Mouse (Mus musculus) megakaryocyte, embryonic 14.5 days (primary cell): ENCODE data around the gene Rack1. TPM values are rescaled to one million over a fixed set of nuclear protein-coding genes. Genes with fewer than 3 reads are reported as not detected.

Experiments
- H3K27me3 ChIP-seq: replicated peaks from 2 replicates; pipeline ENCODE3; 2012; ENCODE audit warnings: inconsistent platforms
- H3K36me3 ChIP-seq: replicated peaks from 2 replicates; pipeline ENCODE3; 2012; ENCODE audit warnings: low read length, inconsistent platforms, mixed read lengths
- H3K4me1 ChIP-seq: 2 replicates; pipeline ENCODE4 v1.6.1; 2012; ENCODE audit warnings: inconsistent platforms
- H3K4me3 ChIP-seq: replicated peaks from 2 replicates; pipeline ENCODE3; 2012; ENCODE audit warnings: moderate library complexity, mild to moderate bottlenecking, inconsistent platforms
- H3K9me3 ChIP-seq: 2 replicates; pipeline ENCODE4 v1.6.1; 2012; ENCODE audit warnings: inconsistent platforms
- FLI1 ChIP-seq: IDR thresholded peaks from 2 replicates; pipeline ENCODE4 v1.6.1; 2012; ENCODE audit warnings: low read length, inconsistent platforms, mixed read lengths
- GATA1 ChIP-seq: IDR thresholded peaks from 3 replicates; pipeline ENCODE4 v1.6.1; 2012; ENCODE audit warnings: mixed read lengths, low read length, inconsistent platforms, borderline replicate concordance
- polyA plus RNA-seq: library from polyadenylated mRNA; stranded (reverse); fragments of >175 nt; gene quantifications from 2 replicates; pipeline ENCODE4 v1.2.3, GENCODE M21; 2012; ENCODE audit warnings: low replicate concordance; ENCODE audit not compliant: insufficient read depth

Gene Rack1
- polyA plus RNA-seq, 1 experiment, result 2,725 TPM

DNA sequence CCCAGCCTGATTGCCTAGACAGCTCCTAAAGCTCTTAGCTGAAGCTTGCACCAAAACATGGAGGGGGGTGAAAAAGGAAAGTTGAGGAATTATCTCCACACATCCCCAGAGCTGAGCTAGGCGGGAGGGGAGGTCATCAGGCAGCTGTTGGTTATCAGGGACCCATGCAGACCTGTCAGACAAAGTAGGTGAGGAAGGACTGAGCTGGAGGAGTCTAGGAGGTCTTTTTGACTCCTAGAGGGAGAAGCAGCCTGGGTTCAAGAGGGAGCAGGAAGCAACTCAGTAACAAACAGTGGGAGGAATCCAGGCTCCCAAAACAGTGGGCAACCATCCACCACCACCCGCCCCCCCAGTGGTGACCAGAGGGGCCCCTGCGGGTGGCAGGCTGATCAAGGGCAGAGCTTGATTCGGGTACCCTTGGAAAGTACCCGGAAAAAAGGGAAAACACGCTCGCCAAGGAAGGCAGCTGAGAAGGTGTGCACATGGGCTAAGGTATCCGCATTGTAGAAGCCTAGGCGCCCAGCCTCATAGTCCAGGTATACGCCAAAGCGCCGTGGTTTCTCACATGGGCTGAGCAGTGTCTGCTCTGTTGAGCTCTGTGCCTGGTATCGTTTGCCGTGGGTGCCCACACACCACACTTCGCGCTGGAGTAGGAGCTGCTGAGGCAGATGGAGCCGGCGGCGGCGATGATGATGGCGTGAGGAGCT, 6.9 kb downstream of the Rack1 start:
- Histone ChIP-seq H3K4me1 (peaks cover 69% of the 10 kb centered on the region), H3K27me3 (no peaks in the 10 kb centered on the region), H3K36me3 (peaks cover 99% of the 10 kb centered on the region), H3K4me3 (no peak overlapping the region), H3K9me3 (no peaks in the 10 kb centered on the region)
- no peak for TF ChIP-seq FLI1
- TF ChIP-seq GATA1, result no peak

DNA sequence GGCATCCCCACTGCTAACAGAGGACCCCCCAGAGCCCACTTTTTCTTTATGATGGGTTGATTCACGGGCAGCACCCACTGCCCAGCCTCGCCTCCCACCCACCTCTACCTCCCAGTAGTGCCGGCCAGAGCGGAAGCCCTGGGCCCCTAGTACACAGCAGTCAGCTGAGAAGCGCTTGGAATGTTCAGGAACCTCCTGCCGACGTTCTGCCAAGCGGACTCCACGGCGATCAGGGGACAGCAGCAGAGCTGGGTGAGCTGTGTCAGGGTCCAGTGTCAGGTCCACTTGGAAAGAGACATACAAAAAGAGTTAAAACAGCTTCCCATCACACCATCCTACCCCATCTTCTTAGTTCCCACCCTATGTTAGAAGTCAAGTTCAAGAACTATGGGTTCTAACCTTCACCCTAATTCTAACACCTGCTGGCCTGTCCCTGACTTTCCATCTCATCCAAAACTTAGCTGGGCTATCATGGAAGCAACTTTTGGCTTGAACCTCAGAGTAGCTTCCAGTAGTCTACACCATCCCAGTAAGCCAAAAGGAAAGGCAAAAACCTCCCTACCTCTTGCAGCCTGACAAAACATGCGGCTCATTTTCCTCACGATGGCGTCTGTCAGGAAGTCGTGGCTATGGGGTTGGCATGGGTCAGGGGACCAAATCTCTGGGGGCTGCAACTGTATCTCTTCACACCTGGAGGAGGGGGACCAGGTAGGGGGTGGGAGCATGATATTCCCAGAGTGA, 7.6 kb downstream of the Rack1 start:
- Histone ChIP-seq H3K9me3 (no peaks in the 10 kb centered on the region), H3K27me3 (no peaks in the 10 kb centered on the region), H3K4me1 (peaks cover 68% of the 10 kb centered on the region), H3K4me3 (no peak overlapping the region), H3K36me3 (peaks cover 99% of the 10 kb centered on the region)
- TF ChIP-seq FLI1 (no peak), GATA1 (no peak)

DNA sequence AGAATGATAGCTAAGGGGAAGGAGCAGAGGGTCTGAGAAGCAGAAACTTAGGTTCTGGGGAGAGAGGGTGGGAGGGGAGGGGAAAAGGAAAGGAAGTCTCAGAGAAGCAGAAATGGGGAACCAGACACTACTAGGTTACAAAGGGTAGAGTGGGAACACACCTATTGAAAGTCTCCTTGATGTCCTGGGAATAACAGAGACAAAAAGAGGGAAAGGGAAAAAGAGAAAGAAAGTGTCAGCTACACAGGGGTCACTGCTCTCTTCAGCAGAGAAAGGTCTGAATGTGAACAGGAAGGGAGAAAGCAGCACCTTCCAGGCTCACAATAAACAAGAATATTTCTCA, 8.1 kb downstream of the Rack1 start:
- TF ChIP-seq GATA1 (no peak), FLI1 (no peak)
- H3K4me3 ChIP-seq, result no peak overlapping the region
- H3K27me3 ChIP-seq, result no peaks in the 10 kb centered on the region
- peaks cover 66% of the 10 kb centered on the region for H3K4me1 ChIP-seq
- H3K36me3 ChIP-seq, result peaks cover 99% of the 10 kb centered on the region
- H3K9me3 ChIP-seq, result no peaks in the 10 kb centered on the region

GRCm38 (mm10) chr11:48808737-48809433, 8.8 kb downstream of the Rack1 start:
- peaks cover 99% of the 10 kb centered on the region for H3K36me3 ChIP-seq
- no peaks in the 10 kb centered on the region for H3K9me3 ChIP-seq
- no peaks in the 10 kb centered on the region for H3K27me3 ChIP-seq
- H3K4me1 ChIP-seq, result peaks cover 66% of the 10 kb centered on the region
- no peak overlapping the region for H3K4me3 ChIP-seq
- TF ChIP-seq FLI1 (no peak), GATA1 (no peak)

- Histone ChIP-seq H3K27me3 (no peaks in the 10 kb centered on the region), H3K4me1 (peaks cover 66% of the 10 kb centered on the region), H3K36me3 (peaks cover 99% of the 10 kb centered on the region), H3K9me3 (no peaks in the 10 kb centered on the region), H3K4me3 (no peak overlapping the region)
- no peak for TF ChIP-seq FLI1
- TF ChIP-seq GATA1, result no peak
These were observed 9.3 kb downstream of the Rack1 start for GRCm38 (mm10) chr11:48809434-48809830.

DNA sequence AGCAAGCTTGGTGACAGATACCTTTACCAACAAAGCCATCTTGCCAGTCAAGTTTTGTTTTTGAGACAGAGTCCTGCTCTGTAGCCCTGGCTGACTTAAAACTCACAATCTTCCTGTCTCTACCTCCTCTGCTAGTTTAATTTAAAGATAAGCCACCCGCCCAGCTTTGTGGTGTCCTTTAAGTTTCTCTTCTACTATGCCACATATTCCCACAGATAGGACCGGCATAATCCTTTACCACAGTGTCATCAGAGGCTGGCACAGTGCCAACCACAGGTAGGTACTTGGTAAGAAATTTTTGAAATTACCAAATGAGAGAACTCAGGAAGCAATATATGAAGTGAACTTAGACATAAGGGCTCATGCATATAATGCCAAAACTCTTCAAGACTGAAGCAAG, 10.0 kb downstream of the Rack1 start:
- TF ChIP-seq FLI1, result no peak
- Histone ChIP-seq H3K27me3 (no peaks in the 10 kb centered on the region), H3K4me1 (peaks cover 73% of the 10 kb centered on the region), H3K9me3 (no peaks in the 10 kb centered on the region), H3K4me3 (no peak overlapping the region), H3K36me3 (peaks cover 100% of the 10 kb centered on the region)

DNA sequence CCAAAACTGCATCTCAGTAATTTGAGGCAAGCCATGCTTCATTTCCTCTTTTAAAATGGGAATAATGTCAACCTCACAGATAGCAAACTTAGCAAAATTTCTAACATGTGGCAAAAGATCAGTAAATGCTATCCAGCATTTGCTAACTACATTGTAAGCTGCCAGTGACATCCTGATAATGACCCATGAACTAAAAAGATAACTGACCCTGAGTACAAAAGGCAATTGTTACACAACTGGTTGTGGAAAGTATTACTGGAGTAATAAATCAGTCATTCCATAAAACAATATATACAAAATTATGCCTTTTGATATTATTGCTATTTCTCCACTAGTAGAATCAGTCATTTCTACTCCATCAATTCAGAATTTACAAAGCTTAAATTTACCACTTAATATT, 13.7 kb downstream of the Rack1 start:
- Histone ChIP-seq H3K27me3 (no peaks in the 10 kb centered on the region), H3K36me3 (peaks cover 72% of the 10 kb centered on the region), H3K4me1 (peaks cover 72% of the 10 kb centered on the region), H3K9me3 (no peaks in the 10 kb centered on the region), H3K4me3 (no peak overlapping the region)
- no peak for TF ChIP-seq GATA1
- no peak for TF ChIP-seq FLI1

DNA sequence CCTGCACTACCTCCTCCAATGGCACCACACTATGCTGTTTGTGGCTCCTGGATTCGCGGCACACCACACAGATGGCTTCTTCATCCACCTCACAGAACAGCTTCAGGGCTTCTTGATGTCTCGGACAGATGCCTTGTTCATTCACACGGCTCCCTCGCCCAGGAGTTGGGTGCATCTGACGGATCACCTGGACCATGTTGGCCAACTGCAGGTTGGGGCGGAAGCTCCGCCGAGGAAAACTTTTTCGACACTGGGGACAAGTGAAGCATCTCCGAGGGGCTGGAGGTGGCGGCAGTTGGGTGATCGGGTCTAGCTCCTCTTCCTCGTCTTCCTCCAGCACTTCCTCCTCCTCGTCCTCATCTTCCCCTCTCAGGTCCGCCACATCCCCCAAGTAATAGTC, 15.7 kb downstream of the Rack1 start:
- Histone ChIP-seq H3K27me3 (no peaks in the 10 kb centered on the region), H3K36me3 (peaks cover 51% of the 10 kb centered on the region), H3K9me3 (no peaks in the 10 kb centered on the region), H3K4me3 (peak overlapping the region; percentile 97), H3K4me1 (peaks cover 74% of the 10 kb centered on the region)
- TF ChIP-seq GATA1 (no peak), FLI1 (no peak)

- no peaks in the 10 kb centered on the region for H3K9me3 ChIP-seq
- no peaks in the 10 kb centered on the region for H3K27me3 ChIP-seq
- peak overlapping the region; percentile 97 for H3K4me3 ChIP-seq
- peaks cover 77% of the 10 kb centered on the region for H3K4me1 ChIP-seq
- TF ChIP-seq FLI1 (no peak), GATA1 (no peak)
- peaks cover 46% of the 10 kb centered on the region for H3K36me3 ChIP-seq
These were observed 16.2 kb downstream of the Rack1 start for GRCm38 (mm10) chr11:48816281-48816781.

DNA sequence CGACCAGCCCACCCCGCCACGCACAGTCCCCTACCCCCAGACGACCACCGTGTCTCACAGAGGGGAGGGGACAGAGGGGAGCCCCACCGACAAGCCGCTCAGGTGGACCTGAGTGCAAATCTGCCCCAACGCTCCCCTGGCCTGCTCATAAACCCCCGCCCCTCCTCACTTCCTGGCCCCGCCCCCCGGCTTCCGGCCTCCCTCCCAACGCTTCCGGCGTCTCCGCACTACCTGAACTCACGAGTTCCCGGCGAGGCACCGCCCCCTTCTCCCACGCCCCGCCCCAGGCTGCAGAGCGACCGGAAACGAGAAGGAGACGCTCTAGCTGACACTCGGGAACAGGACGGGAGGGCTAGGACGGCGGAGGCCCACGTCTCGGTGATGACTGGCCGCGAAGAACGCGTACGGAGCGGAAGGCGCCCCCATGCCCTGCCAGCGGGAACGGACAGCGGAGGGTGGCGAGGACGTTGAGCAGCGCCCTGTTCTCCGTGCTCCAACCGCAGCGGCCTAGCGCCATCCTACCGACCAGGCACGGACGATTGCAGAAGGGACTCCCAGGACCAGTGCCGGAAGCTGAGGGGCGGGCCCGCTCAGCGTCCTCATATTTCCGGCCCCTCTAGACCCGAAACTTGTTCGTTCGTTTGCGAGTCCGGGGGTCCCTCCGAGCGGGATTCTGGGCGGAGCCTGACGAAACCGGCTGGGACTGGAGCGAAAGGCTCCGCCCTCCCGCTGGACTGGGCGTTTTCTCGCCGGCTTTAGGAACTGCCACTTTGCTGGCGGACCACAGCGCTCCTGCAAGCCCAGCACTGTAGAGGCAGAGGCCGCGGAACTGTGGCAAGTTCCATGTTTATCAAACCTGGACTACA, 16.9 kb downstream of the Rack1 start, which contains the start of gene Trim41:
Gene Trim41, minus strand, starts transcription at position 554 of the 866 bp plus-strand sequence.
- H3K4me3 ChIP-seq, result peak within 1 kb of the TSS; percentile 97
- peak; percentile 69; the same call in 1 of the 2 replicates for TF ChIP-seq FLI1
- TF ChIP-seq GATA1, result no peak
- peaks cover 39% of the 10 kb centered on the region for H3K36me3 ChIP-seq
- no peaks in the 10 kb centered on the region for H3K27me3 ChIP-seq
- H3K4me1 ChIP-seq, result peaks cover 74% of the 10 kb centered on the region
- H3K9me3 ChIP-seq, result no peaks in the 10 kb centered on the region
